Mouse (Mus musculus) forelimb bud, embryonic 11.5 days (tissue): ENCODE data around the gene Myo15.
A peak's percentile ranks its signal among the peaks of the same experiment; 100 is the strongest.
"Not testable (repeated sequence)": the region's sequence is repeated elsewhere in the genome, so short reads cannot be mapped to it uniquely, and the experiment has no call there.

Source experiments
- DNase-seq: peaks from one replicate; pipeline ENCODE4 v3.0.0-alpha.2; 2012; ENCODE audit warnings: low read depth, low spot score

The Myo15 gene

GRCm38 (mm10) chr11:60507281-60507680 is 38.1 kb downstream of the Myo15 start:
- no peak for DNase-seq

GRCm38 (mm10) chr11:60508950-60509349 is 39.8 kb downstream of the Myo15 start:
- DNase-seq = peak; percentile 16

GRCm38 (mm10) chr11:60509500-60509899 is 40.4 kb downstream of the Myo15 start:
- no peak for DNase-seq

GRCm38 (mm10) chr11:60511893-60512292 is 42.8 kb downstream of the Myo15 start:
- no peak for DNase-seq

DNA sequence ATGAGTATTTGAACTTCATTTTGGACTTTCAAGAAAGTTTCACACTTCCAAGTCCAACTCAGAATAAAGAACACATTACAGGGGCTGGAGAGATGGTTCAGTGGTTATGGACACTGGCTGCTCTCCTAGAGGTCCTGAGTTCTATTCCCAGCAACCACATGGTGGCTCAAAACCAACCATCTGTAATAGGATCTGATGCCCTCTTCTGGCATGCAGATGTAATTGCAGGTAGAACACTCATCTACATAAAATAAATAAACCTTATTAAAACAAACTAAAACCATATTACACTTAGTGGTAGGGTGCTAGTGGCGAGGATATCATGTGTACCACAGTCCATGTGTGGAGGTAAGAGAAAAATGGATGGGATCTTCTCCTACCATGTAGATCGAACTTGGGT is 43.4 kb downstream of the Myo15 start:
- no peak for DNase-seq

DNA sequence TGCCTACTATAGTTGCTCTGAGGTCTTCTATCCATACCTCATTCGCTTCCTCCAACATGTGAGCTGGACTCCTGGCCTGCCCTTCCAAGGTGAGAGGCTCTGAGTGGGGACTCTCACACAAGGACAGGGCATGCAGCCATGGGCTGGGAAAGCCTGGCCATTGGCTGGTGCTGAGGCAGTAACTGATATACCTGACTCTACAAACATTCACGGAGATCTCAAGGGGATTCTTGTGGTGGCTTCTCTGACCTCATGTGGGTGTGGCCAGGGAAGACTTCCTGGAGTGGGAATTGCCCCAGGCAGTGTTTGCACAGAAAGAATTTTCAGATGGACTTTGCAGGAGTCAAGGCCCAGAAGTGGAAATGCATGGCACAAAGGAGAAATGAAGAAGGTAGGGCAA is 45.8 kb downstream of the Myo15 start:
- DNase-seq = no peak

- DNase-seq = no peak
Measured at GRCm38 (mm10) chr11:60518305-60518704, 49.2 kb downstream of the Myo15 start.

DNA sequence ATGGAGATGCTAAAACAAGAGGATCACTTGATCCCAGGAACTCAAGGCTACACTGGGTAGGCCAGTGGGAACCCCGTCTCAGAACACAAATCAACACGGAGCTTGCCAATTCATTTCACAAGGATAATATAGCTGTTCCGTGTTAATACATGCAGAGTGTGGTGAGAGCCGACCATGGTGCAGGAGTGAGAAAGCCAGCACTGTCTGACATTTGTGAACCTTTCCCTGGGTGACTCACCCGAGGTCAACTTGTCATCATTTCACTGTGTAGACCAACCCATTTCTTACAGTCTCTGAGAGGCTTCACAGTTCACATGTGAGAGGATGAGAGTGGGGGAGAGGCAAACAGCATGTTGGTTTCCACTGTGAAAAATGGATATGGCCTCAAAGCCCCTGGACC is 52.9 kb downstream of the Myo15 start:
- DNase-seq = no peak

GRCm38 (mm10) chr11:60522661-60523365 is 53.7 kb downstream of the Myo15 start:
- no peak for DNase-seq

- DNase-seq = no peak
Measured at GRCm38 (mm10) chr11:60526461-60526860, 57.3 kb downstream of the Myo15 start.

- DNase-seq = no peak
Measured at GRCm38 (mm10) chr11:60535676-60536075, 66.5 kb downstream of the Myo15 start.

DNA sequence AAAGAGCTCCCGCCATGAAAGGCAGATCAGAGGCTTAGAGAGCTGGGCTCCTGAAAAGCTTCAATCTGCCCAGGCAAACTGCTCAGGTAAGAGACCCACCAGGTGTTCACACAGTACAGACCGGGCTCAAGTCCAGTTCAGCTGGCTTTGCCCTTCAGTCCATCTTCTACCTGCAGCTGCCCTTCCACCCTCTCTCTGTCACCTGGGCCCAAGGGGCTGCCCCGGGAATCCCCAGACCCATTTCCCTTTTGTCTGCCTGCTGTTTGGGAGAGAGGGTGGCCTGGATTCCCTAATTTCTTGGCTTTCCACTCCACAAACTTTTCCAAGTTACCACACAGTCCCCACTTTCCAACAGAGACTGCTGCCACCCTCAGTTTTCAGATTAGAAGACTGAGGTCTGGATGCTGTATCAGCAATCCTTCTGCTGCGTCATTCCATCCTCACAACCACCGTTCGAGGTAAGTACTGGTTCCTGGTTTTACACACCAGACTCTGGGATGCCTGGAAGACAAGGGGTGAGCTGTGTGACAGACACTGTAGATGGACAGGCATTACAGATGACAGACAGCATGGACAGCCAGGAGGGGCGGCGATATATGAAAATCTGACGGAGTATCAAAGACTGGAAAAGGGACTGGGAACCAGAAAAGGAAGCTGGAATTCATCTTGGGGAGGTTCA is 67.2 kb downstream of the Myo15 start, which contains the start of gene Alkbh5:
TSS of gene Alkbh5 (plus strand) at position 202 of the 679 bp plus-strand sequence.
- no peak for DNase-seq

DNA sequence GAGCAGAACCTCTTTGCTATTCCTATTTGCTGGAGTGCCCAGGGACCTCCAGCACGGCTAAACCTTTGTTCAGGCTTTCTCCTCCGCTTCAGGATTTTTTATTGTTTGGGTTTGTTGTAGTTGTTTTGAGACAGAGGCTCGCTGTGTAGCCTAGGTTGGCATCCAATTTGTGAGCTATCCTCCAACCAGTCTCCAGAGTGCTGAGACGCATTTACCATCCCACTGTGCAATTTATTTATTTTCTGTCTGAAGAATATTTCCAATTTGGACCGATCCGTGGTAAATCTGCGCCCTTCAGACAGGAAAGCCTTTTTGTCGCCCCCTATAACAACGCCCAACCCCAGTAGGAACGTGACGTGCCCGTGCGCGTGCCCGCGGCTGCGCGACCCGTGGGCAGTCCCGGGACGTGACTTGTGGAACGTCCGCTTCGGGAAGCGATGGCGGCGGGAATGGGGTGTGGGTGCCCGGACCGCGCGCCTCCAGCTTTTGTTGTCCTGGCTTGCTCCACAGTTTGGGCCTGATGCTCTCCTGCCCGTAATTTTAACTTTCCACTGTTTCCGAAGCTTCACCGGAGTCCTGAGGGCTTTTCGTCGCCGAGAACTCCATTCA is 67.8 kb downstream of the Myo15 start:
- peak; percentile 92 for DNase-seq

DNA sequence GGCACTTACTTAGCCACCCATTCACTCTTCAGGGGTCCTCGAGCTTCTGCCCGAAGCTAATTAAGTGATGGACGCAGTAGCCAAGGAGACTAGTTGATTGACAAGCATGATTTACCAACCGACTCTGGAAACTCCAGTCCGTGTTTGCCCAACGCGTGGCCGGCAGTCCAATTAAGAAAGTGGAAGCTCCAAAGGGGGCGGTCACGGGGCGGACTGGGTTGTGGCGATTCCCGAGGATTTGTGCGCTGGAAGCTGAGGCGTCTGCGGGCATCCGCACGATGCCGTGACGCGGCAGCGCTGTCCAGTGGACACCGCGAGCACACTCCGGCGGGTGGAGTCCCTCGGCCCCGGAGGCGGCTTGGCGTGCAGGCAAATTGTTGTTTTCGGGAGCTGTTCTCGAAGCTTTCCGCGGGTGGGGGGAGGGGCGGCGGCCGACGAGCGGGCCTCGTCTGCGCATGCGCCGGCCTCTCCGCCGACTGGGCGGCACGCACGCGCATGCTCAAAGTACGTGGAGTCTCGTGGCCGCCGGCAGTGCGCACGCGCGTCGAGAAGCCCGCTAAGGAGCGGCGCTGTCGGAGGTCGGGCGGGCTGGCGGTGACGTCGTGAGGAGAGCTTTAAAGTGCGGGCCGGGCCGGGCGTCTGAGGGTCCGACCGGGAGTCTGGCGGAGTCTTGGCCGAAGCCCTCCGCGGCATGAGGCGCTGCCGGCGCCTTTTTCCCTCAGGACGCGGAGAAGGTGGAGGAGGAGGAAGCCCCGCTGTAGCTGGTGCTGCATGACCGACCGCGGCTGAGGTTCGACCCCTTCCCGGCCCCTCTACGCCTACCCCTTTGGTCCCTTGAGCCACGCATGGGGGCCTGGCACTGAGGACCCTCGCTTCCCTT is 68.6 kb downstream of the Myo15 start:
- DNase-seq = peak; percentile 94

DNA sequence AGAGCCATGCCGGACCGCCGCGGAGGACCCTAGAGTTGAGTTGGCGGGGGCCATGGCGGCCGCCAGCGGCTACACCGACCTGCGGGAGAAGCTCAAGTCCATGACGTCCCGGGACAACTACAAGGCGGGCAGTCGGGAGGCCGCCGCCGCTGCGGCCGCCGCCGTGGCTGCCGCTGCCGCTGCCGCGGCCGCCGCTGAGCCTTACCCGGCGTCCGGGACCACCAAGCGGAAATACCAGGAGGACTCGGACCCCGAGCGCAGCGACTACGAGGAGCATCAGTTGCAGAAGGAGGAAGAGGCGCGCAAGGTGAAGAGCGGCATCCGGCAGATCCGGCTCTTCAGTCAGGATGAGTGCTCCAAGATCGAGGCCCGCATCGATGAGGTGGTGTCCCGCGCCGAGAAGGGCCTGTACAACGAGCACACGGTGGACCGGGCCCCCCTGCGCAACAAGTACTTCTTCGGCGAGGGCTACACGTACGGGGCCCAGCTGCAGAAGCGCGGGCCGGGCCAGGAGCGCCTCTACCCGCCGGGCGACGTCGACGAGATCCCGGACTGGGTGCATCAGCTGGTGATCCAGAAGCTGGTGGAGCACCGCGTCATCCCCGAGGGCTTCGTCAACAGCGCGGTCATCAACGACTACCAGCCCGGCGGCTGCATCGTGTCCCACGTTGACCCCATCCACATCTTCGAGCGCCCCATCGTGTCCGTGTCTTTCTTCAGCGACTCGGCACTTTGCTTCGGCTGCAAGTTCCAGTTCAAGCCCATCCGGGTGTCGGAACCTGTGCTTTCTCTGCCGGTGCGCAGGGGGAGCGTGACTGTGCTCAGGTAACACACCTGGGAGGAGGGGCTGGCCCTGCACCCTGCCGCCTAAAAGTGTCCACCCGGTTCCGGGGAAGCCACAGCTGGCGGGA is 69.5 kb downstream of the Myo15 start:
- peak; percentile 8 for DNase-seq

- DNase-seq = no peak
Measured at GRCm38 (mm10) chr11:60539540-60539939, 70.4 kb downstream of the Myo15 start.

- DNase-seq = no peak
Measured at GRCm38 (mm10) chr11:60540002-60540610, 71.0 kb downstream of the Myo15 start.

DNA sequence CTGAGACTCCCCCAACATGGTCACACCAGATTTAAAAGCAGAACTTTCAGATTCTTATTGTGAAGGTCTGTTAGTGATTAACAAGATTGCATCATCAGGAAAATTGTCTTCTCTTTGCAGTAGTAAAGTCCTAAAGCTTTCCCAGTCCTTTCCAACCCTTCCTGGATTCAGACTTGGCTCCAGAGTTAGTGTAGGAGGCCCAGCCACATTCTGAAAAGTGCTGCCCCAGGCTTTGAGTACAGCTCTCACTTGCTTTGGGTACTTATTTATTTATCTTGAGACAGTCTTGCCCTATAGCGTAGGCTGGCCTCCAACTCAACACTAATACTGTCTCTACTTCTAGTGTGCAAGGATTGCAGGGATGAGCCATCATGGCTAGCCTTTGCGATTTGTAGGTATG is 71.6 kb downstream of the Myo15 start:
- no peak for DNase-seq

- no peak for DNase-seq
Measured at GRCm38 (mm10) chr11:60541831-60542230, 72.7 kb downstream of the Myo15 start.

DNA sequence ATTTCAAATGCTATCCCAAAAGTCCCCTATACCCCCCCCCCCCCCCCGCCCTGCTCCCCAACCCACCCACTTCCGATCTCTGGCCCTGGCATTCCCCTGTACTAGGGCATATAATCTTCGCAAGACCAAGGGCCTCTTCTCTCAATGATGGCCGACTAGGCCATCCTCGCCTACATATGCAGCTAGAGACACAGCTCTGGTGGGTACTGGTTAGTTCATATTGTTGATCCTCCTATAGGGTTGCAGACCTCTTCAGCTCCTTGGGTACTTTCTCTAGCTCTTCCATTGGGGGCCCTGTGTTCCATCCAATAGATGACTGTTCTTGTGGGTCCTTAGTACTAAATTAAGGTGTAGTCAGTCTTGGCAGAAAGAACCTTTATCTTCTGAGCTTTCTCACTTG is 74.1 kb downstream of the Myo15 start:
- not testable (repeated sequence) for DNase-seq
